Mouse (Mus musculus): Measurements from ENCODE around the gene Bcas3. TPM values are rescaled to one million over a fixed set of nuclear protein-coding genes. Genes with fewer than 3 reads are reported as not detected.

Gene Bcas3
- total RNA-seq, 2 experiments from 2014 or later = 65.4 to 69.7 TPM

GRCm38 (mm10) chr11:85721986-85722385 is 369.0 kb downstream of the Bcas3 start:
- intact Hi-C loops (cut with DNase I) = no loop called here
- no peak for DNase-seq (ENCODE audit: low spot score in 2 of 2)

GRCm38 (mm10) chr11:85724159-85724558 is 371.2 kb downstream of the Bcas3 start:
- no peak for DNase-seq (ENCODE audit: low spot score in 2 of 2)
- intact Hi-C loops (cut with DNase I) = no loop called here

GRCm38 (mm10) chr11:85729725-85730124 is 376.8 kb downstream of the Bcas3 start:
- DNase-seq (ENCODE audit: low spot score in 2 of 2) = no peak
- intact Hi-C loops (cut with DNase I) = no loop called here

- intact Hi-C loops (cut with DNase I) = no loop called here
- no peak for DNase-seq (ENCODE audit: low spot score in 2 of 2)
Measured at GRCm38 (mm10) chr11:85732462-85733012, 379.6 kb downstream of the Bcas3 start.

GRCm38 (mm10) chr11:85733577-85733976 is 380.6 kb downstream of the Bcas3 start:
- intact Hi-C loops (cut with DNase I) = no loop called here
- no peak for DNase-seq (ENCODE audit: low spot score in 2 of 2)

GRCm38 (mm10) chr11:85734317-85735211 is 381.6 kb downstream of the Bcas3 start:
- intact Hi-C loops (cut with DNase I) = no loop called here
- peak in 1 of 2 experiments; percentile 46 for DNase-seq (ENCODE audit: low spot score in 2 of 2)

- intact Hi-C loops (cut with DNase I) = no loop called here
Measured at GRCm38 (mm10) chr11:85737227-85737626, 384.3 kb downstream of the Bcas3 start.

GRCm38 (mm10) chr11:85737893-85738292 is 384.9 kb downstream of the Bcas3 start:
- intact Hi-C loops (cut with DNase I) = no loop called here
- no peak for DNase-seq (ENCODE audit: low spot score in 2 of 2)

More at GRCm38 (mm10) chr11:85737227-85737626, 384.3 kb downstream of the Bcas3 start:
- DNase-seq (ENCODE audit: low spot score in 2 of 2) = no peak

- intact Hi-C loops (cut with DNase I) = no loop called here
- DNase-seq (ENCODE audit: low spot score in 2 of 2) = no peak
Measured at GRCm38 (mm10) chr11:85738585-85738984, 385.6 kb downstream of the Bcas3 start.

GRCm38 (mm10) chr11:85739266-85739977 is 386.5 kb downstream of the Bcas3 start:
- intact Hi-C loops (cut with DNase I) = no loop called here
- peak; percentile 54 to 81 for DNase-seq (ENCODE audit: low spot score in 2 of 2)

GRCm38 (mm10) chr11:85746373-85746772 is 393.4 kb downstream of the Bcas3 start:
- DNase-seq (ENCODE audit: low spot score in 2 of 2) = no peak

GRCm38 (mm10) chr11:85748891-85749290 is 395.9 kb downstream of the Bcas3 start:
- no peak for DNase-seq (ENCODE audit: low spot score in 2 of 2)
- intact Hi-C loops (cut with DNase I) = no loop called here

More at GRCm38 (mm10) chr11:85746373-85746772, 393.4 kb downstream of the Bcas3 start:
- intact Hi-C loops (cut with DNase I) = no loop called here

GRCm38 (mm10) chr11:85751171-85751570 is 398.2 kb downstream of the Bcas3 start:
- intact Hi-C loops (cut with DNase I) = no loop called here
- no peak for DNase-seq (ENCODE audit: low spot score in 2 of 2)

- peak; percentile 42 to 68 for DNase-seq (ENCODE audit: low spot score in 2 of 2)
- intact Hi-C loops (cut with DNase I) = loop anchor here (1.0 kb wide), 1 partner anchor 263 kb away; no protein-coding TSS in a partner anchor
Measured at GRCm38 (mm10) chr11:85754631-85755502, 401.9 kb downstream of the Bcas3 start.

- intact Hi-C loops (cut with DNase I) = loop anchor here (1.0 kb wide), 1 partner anchor 263 kb away; no protein-coding TSS in a partner anchor
- peak in 1 of 2 experiments; percentile 73 for DNase-seq (ENCODE audit: low spot score in 2 of 2)
Measured at GRCm38 (mm10) chr11:85755503-85756044, 402.6 kb downstream of the Bcas3 start.

- intact Hi-C loops (cut with DNase I) = no loop called here
- DNase-seq (ENCODE audit: low spot score in 2 of 2) = no peak
Measured at GRCm38 (mm10) chr11:85758891-85759290, 405.9 kb downstream of the Bcas3 start.

GRCm38 (mm10) chr11:85759634-85760439 is 406.9 kb downstream of the Bcas3 start:
- peak in 1 of 2 experiments; percentile 36 for DNase-seq (ENCODE audit: low spot score in 2 of 2)

GRCm38 (mm10) chr11:85760486-85761141 is 407.6 kb downstream of the Bcas3 start:
- DNase-seq (ENCODE audit: low spot score in 2 of 2) = peak; percentile 51 to 73
- intact Hi-C loops (cut with DNase I) = no loop called here

More at GRCm38 (mm10) chr11:85759634-85760439, 406.9 kb downstream of the Bcas3 start:
- intact Hi-C loops (cut with DNase I) = no loop called here

Data from left cerebral cortex, postnatal 25 days (tissue).